Mouse (Mus musculus) CD8-positive naive resting alpha-beta T cell, adult 57 days (primary cell): ENCODE data around the gene Vcpkmt. TPM values are rescaled to one million over a fixed set of nuclear protein-coding genes. Genes with fewer than 3 reads are reported as not detected.

Experiments used
- total RNA-seq: library from RNA; stranded (reverse); gene quantifications from one replicate; pipeline ENCODE4 v1.2.4, GENCODE M21; 2023

Gene Vcpkmt
- total RNA-seq = 20.0 TPM

DNA sequence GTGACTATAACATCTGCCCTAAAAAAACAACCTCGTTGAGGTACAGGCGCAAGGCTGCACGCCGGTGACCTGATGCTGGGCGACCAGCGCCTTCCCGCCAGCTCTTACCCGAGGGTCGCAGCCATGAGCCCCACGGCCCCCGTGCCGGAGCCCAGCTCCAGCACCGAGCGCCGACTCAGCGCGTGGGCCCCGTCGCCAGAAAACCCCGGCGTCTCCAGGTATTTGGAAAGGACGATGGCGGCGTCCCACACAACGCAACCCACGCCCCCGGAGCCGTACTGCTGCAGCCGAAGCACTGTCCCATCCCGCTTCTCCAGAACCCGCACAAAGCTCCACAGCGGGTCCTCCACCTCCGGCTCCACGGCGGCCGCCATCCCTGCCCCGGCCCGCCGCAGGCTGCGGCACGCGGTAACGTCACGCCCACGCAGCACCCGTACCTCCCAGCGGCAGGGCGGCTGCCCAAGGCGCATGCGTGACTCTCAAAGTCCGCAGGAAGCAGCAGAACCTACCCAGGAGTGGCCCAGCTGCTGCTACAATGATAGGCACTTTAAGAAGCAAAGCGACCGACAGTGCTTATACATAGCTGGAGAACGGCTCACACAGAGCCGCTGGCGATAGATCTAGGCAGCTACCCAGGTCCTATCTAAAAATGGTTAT, at the start of gene Vcpkmt:
TSS of gene Vcpkmt (minus strand) at position 416 of the 657 bp plus-strand sequence.

Other genes starting within 250 kb of the Vcpkmt start
- gene Nemf, start 225.9 kb downstream of the Vcpkmt start, total RNA-seq = 94.5 TPM
- 213 TPM for gene Arf6, start 210.9 kb downstream of the Vcpkmt start, total RNA-seq
- gene Gm9887, start 210.6 kb downstream of the Vcpkmt start, total RNA-seq = 3.1 TPM
- gene Sos2, start 98.8 kb upstream of the Vcpkmt start, total RNA-seq = 26.2 TPM
- gene L2hgdh, start 141.8 kb upstream of the Vcpkmt start, total RNA-seq = 5.1 TPM
- gene Atp5s, start 141.9 kb upstream of the Vcpkmt start, total RNA-seq = 7.6 TPM
- 0.49 TPM for gene Cdkl1, start 208.2 kb upstream of the Vcpkmt start, total RNA-seq